8 mouse cellular contexts compared by ENCODE assay signal in the genomic region with DNA sequence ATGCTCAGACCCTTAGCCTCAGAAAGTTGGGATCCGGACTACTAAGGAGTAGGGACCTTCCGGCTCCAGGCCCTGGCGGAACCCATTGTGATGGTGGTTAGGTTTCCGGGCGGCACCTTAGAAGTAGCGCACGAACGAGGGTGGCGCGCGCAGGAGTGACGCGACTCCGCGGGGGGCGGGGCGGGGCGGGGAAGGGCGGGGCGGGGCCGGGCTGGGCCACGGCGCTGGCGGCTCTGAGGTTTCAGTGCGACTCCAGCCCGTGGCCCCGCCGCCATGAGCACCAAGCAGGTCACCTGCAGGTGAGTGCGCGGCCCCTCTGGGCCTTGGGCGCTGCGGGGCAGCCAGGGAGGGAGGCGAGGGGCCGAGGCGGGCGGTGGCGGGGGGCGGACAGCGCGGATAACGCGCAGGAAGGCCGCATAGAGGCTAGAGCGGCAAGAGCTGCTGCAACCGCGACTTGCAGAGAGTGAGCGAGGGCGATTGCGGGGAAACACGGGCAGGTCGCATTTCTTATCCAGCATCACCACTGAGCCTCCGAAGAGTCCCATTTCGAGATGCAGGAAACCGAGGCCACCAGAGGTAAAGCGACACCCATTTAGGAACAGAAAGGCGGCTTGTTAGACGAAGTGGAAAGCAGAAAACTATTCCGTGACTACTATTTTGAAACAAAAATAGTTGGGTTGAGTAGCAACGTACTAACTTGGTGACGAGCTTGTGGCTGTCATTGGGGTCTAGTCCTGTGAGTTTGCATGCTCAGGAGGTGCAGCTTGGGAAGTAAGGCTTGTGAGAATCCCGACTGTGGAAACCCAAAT. TPM values are rescaled to one million over a fixed set of nuclear protein-coding genes. Genes with fewer than 3 reads are reported as not detected.
DNase-seq lines count a peak whose midpoint lies in the region; ATAC-seq and TF ChIP-seq lines count a peak whose summit lies in the region.

A gene (plus strand): TSS at position 188 of the 809 bp plus-strand sequence.

- H3K4me1 ChIP-seq in ES-E14 (ENCODE audit: control insufficient read depth in 2 of 2, insufficient read depth in 2 of 2, low read length in 2 of 2, poor library complexity in 1 of 2): peaks cover 0 to 4% of the 10 kb centered on the region in 2 experiments; a peak in 1 of 4 replicates
- H3K4me1 ChIP-seq in forebrain, embryonic 14.5 days (ENCODE audit: control insufficient read depth, insufficient read depth, low read length): peaks cover 8% of the 10 kb centered on the region
- peaks cover 8% of the 10 kb centered on the region for H3K4me1 ChIP-seq in neural tube, embryonic 14.5 days (ENCODE audit: control insufficient read depth, insufficient read depth, low read length)
- H3K4me1 ChIP-seq in testis, adult 2 months (ENCODE audit: control insufficient read depth, insufficient read depth, low read length): peaks cover 2% of the 10 kb centered on the region; the same call in 1 of the 2 replicates

- H3K9me3 ChIP-seq in ES-E14 (ENCODE audit: control insufficient read depth, insufficient read depth, low read depth, low read length): no peaks in the 10 kb centered on the region
- H3K9me3 ChIP-seq in forebrain, embryonic 14.5 days (replicated peaks; ENCODE audit: control insufficient read depth, low read length): no peaks in the 10 kb centered on the region
- no peaks in the 10 kb centered on the region for H3K9me3 ChIP-seq in neural tube, embryonic 14.5 days (ENCODE audit: control insufficient read depth, low read length)

- peak within 1 kb of the TSS; percentile 94 for H3K9ac ChIP-seq in ES-E14 (ENCODE audit: insufficient read depth, low read depth, low read length, poor library complexity, severe bottlenecking)
- peak within 1 kb of the TSS; percentile 88 for H3K9ac ChIP-seq in forebrain, embryonic 14.5 days (ENCODE audit: low read length)
- peak within 1 kb of the TSS; percentile 87 for H3K9ac ChIP-seq in neural tube, embryonic 14.5 days (replicated peaks; ENCODE audit: low read depth, low read length)

- no peak for TF ChIP-seq CTCF in testis, adult 2 months (IDR thresholded peaks at IDR 0.05; ENCODE audit: control insufficient read depth, insufficient read depth, insufficient replicate concordance, low read depth, low read length)

- H3K4me3 ChIP-seq in ES-E14 (ENCODE audit: insufficient read depth in 1 of 2, low read depth in 1 of 2, low read length in 2 of 2, poor library complexity in 1 of 2, severe bottlenecking in 1 of 2): peak within 1 kb of the TSS; percentile 91 to 100
- H3K4me3 ChIP-seq in forebrain, embryonic 14.5 days (ENCODE audit: low read depth, low read length): peak within 1 kb of the TSS; percentile 75
- peak within 1 kb of the TSS; percentile 85 for H3K4me3 ChIP-seq in neural tube, embryonic 14.5 days (ENCODE audit: low read depth, low read length)
- peak within 1 kb of the TSS; percentile 87 for H3K4me3 ChIP-seq in testis, adult 2 months (ENCODE audit: control insufficient read depth, low read depth, low read length)

- peaks cover 3% of the 10 kb centered on the region; the same call in 1 of the 2 replicates for H3K36me3 ChIP-seq in ES-E14 (ENCODE audit: control insufficient read depth, insufficient read depth, low read length, poor library complexity, severe bottlenecking)
- 0 out of 2 replicates have a peak, but pooled peaks cover 4% of the 10 kb centered on the region for H3K36me3 ChIP-seq in forebrain, embryonic 14.5 days (ENCODE audit: control insufficient read depth, insufficient read depth, low read length)
- no peaks in the 10 kb centered on the region for H3K36me3 ChIP-seq in neural tube, embryonic 14.5 days (ENCODE audit: control insufficient read depth, insufficient read depth, low read length)
- no peaks in the 10 kb centered on the region for H3K36me3 ChIP-seq in testis, adult 2 months (ENCODE audit: control insufficient read depth, insufficient read depth, low read length)

- ATAC-seq in cerebellum, adult (ENCODE audit: insufficient number of reproducible peaks, low FRiP score, low TSS enrichment): peak; percentile 79
- ATAC-seq in forebrain, embryonic 14.5 days: peak; percentile 95
- ATAC-seq in neural tube, embryonic 14.5 days (ENCODE audit: low read depth): peak; percentile 93

- peak; percentile 80 for DNase-seq in ES-E14 (ENCODE audit: low read depth, low spot score)
- DNase-seq in forebrain, embryonic 14.5 days (ENCODE audit: low spot score): peak; percentile 87
- peak; percentile 88 to 92 for DNase-seq in heart, postnatal 10 days
- peak; percentile 89 to 93 for DNase-seq in kidney, postnatal 4 days
- peak; percentile 78 to 80 for DNase-seq in lung, adult 18-20 months

- WGBS in forebrain, embryonic 14.5 days: under 1% methylated on average over 60 of the region's 61 CpGs
- under 1% methylated on average over 61 of the region's 61 CpGs for WGBS in neural tube, embryonic 14.5 days

- peak within 1 kb of the TSS; percentile 55; the same call in 1 of the 2 replicates for H3K27ac ChIP-seq in ES-E14 (ENCODE audit: insufficient read depth, low read depth, low read length, poor library complexity, severe bottlenecking)
- H3K27ac ChIP-seq in forebrain, embryonic 14.5 days (ENCODE audit: low read depth, low read length): peak within 1 kb of the TSS; percentile 48; the same call in 1 of the 2 replicates
- H3K27ac ChIP-seq in neural tube, embryonic 14.5 days (ENCODE audit: low read depth, low read length): peak within 1 kb of the TSS; percentile 81
- peak within 1 kb of the TSS; percentile 15; the same call in 1 of the 2 replicates for H3K27ac ChIP-seq in testis, adult 2 months (ENCODE audit: control insufficient read depth, insufficient read depth, low read depth, low read length)

- peak within 1 kb of the TSS; percentile 67 for H3K4me2 ChIP-seq in forebrain, embryonic 14.5 days (ENCODE audit: low read length)
- peak within 1 kb of the TSS; percentile 73 for H3K4me2 ChIP-seq in neural tube, embryonic 14.5 days (ENCODE audit: low read depth, low read length)

- TF ChIP-seq POLR2A in testis, adult 2 months (IDR thresholded peaks at IDR 0.05; ENCODE audit: control insufficient read depth, low read depth, low read length): peak; percentile 56; the same call in 1 of the 2 replicates

- no peaks in the 10 kb centered on the region for H3K27me3 ChIP-seq in forebrain, embryonic 14.5 days (replicated peaks; ENCODE audit: control insufficient read depth, insufficient read depth, low read length)
- no peaks in the 10 kb centered on the region for H3K27me3 ChIP-seq in neural tube, embryonic 14.5 days (ENCODE audit: control insufficient read depth, insufficient read depth, low read length)
- no peaks in the 10 kb centered on the region for H3K27me3 ChIP-seq in testis, adult 2 months (ENCODE audit: control insufficient read depth, insufficient read depth, low read length)

- in situ Hi-C loops in ES-E14 (cut with MboI; ENCODE audit: low sequenced_read_pairs in 2 of 2, unreplicated experiment in 2 of 2): no loop called here

- intact Hi-C loops in heart, postnatal 10 days (cut with DNase I): loop anchor here (5.0 kb wide), 1 partner anchor 75 kb away; a partner anchor contains a TSS

TF ChIP-seq in ES-E14, 5 proteins besides CTCF, POLR2A, EP300 and RAD21:
- TF ChIP-seq MAFK (IDR thresholded peaks at IDR 0.05; ENCODE audit: insufficient read depth, low read depth, low read length): no peak
- no peak for TF ChIP-seq ZC3H11A (IDR thresholded peaks at IDR 0.05; ENCODE audit: borderline replicate concordance, low read depth, low read length)
- no peak for TF ChIP-seq ZNF384 (IDR thresholded peaks at IDR 0.05; ENCODE audit: low read depth, low read length)
- TF ChIP-seq CHD2 (IDR thresholded peaks at IDR 0.05; ENCODE audit: low read depth, low read length): no peak
- TF ChIP-seq HCFC1 (IDR thresholded peaks at IDR 0.05; ENCODE audit: borderline replicate concordance, insufficient read depth, low read length): peak; percentile 85
TF ChIP-seq in ES-E14: peak in this region for 1.

RNA-seq across cellular contexts. Expression of the gene that starts here (rescaled TPM):
- 17.8 and 22.0 TPM in 2 replicates for total RNA-seq in ES-E14 (2012; rRNA removed)
- polyA plus RNA-seq in forebrain, embryonic 14.5 days (2014; fragmentation: Nextera tagmentation; extraction: Ambion mirVana): 44.0 and 47.2 TPM in 2 replicates
- total RNA-seq in heart, postnatal 10 days (2021): 10 to 100 TPM; 28.2 to 31.3 TPM
- polyA plus RNA-seq in neural tube, embryonic 14.5 days (2014; fragmentation: Nextera tagmentation; extraction: Ambion mirVana): 42.4 and 43.9 TPM in 2 replicates
- 137 and 145 TPM in 2 replicates for polyA plus RNA-seq in testis, adult 2 months (2012; rRNA removed)

Comparison
In these comparisons a context has a peak if more than half of its experiments do, and no peak if none do; other contexts are left out.
1. Peak in every context shown above with its lines: DNase-seq, ATAC-seq, H3K4me3 ChIP-seq and H3K27ac ChIP-seq.
2. H3K27ac ChIP-seq: peak in every context shown above with its lines; median percentile 81 in neural tube, embryonic 14.5 days; 55 in ES-E14; 48 in forebrain, embryonic 14.5 days; 15 in testis, adult 2 months.